15 mouse cellular contexts compared by ENCODE assay signal in the genomic region with DNA sequence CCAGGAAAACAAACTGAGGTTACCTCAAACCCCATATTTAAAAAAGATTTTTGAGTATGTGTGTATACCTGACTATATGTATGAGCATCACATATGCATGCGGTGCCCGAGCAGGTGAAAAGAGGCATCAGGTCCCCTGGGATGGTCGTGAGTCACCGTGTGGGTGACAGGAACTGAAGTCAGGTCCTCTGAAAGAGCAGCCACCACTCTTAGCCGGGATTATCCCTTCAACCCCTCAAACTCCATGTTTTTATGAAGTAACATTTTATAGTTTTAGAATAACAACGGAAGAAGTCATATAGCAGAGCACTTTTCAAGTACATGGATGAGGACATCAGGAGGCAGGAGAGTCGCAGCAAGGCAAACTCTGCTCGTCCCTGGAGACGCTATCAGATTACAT. TPM values are rescaled to one million over a fixed set of nuclear protein-coding genes. Genes with fewer than 3 reads are reported as not detected.
DNase-seq lines count a peak whose midpoint lies in the region; ATAC-seq and TF ChIP-seq lines count a peak whose summit lies in the region.
"Had no signal": no experiment of that assay in that cellular context is flagged by ENCODE, and none has a peak within 500 bp of the region (broad histone marks: within the 10 kb centered on the region; RNA-seq: fewer than 3 reads in every experiment).

No protein-coding gene starts in this region.

- WGBS in heart, embryonic 16.5 days, result 67% methylated on average over 9 of the region's 9 CpGs
- WGBS in midbrain, postnatal 0 days, result 79% methylated on average over 9 of the region's 9 CpGs

- H3K36me3 ChIP-seq in heart, embryonic 16.5 days (ENCODE audit: control insufficient read depth, insufficient read depth), result no peaks in the 10 kb centered on the region
- H3K36me3 ChIP-seq in megakaryocyte, embryonic 14.5 days (replicated peaks; ENCODE audit: low read length), result peaks cover 67% of the 10 kb centered on the region
- no peaks in the 10 kb centered on the region for H3K36me3 ChIP-seq in E14TG2a.4 (ENCODE audit: insufficient read depth, low read length)
- no peaks in the 10 kb centered on the region for H3K36me3 ChIP-seq in midbrain, postnatal 0 days (ENCODE audit: insufficient read depth, low read length)
- H3K36me3 ChIP-seq: embryonic facial prominence, embryonic 12.5 days; hindbrain, embryonic 12.5 days; limb, embryonic 13.5 days; midbrain, embryonic 15.5 days had no signal

- TF ChIP-seq POLR2A in bone marrow macrophage, adult 2 months (IDR thresholded peaks at IDR 0.05; ENCODE audit: borderline replicate concordance, low read depth, low read length), result no peak

- intact Hi-C loops in heart, postnatal 10 days (cut with DNase I), result no loop called here

- no peaks in the 10 kb centered on the region for H3K27me3 ChIP-seq in heart, embryonic 16.5 days (ENCODE audit: control insufficient read depth, insufficient read depth, low read length)
- H3K27me3 ChIP-seq in megakaryocyte, embryonic 14.5 days (replicated peaks), result no peaks in the 10 kb centered on the region
- H3K27me3 ChIP-seq in E14TG2a.4 (ENCODE audit: insufficient read depth, low read length), result peaks cover 17% of the 10 kb centered on the region
- H3K27me3 ChIP-seq in midbrain, postnatal 0 days (ENCODE audit: insufficient read depth, low read length), result no peaks in the 10 kb centered on the region
- H3K27me3 ChIP-seq: embryonic facial prominence, embryonic 12.5 days; hindbrain, embryonic 12.5 days; limb, embryonic 13.5 days; midbrain, embryonic 15.5 days had no signal

- no peak overlapping the region for H3K4me2 ChIP-seq in heart, embryonic 16.5 days (ENCODE audit: low read depth, low read length)
- no peak overlapping the region for H3K4me2 ChIP-seq in midbrain, postnatal 0 days (ENCODE audit: low read depth, low read length, poor library complexity, severe bottlenecking)
- H3K4me2 ChIP-seq: embryonic facial prominence, embryonic 12.5 days; hindbrain, embryonic 12.5 days; limb, embryonic 13.5 days; lung, embryonic 14.5 days; midbrain, embryonic 15.5 days had no signal

- peaks cover 8% of the 10 kb centered on the region for H3K4me1 ChIP-seq in heart, embryonic 16.5 days (ENCODE audit: control insufficient read depth, insufficient read depth, low read length)
- peaks cover 70% of the 10 kb centered on the region for H3K4me1 ChIP-seq in megakaryocyte, embryonic 14.5 days
- H3K4me1 ChIP-seq in E14TG2a.4 (replicated peaks; ENCODE audit: low read depth, low read length), result peaks cover 69% of the 10 kb centered on the region
- peaks cover 19% of the 10 kb centered on the region for H3K4me1 ChIP-seq in bone marrow macrophage, adult 2 months (ENCODE audit: control insufficient read depth, insufficient read depth, low read length)
- H3K4me1 ChIP-seq in midbrain, postnatal 0 days (ENCODE audit: insufficient read depth, low read length), result no peaks in the 10 kb centered on the region
- H3K4me1 ChIP-seq: hindbrain, embryonic 12.5 days; limb, embryonic 13.5 days; midbrain, embryonic 15.5 days had no signal

- TF ChIP-seq CTCF in E14TG2a.4 (conservative IDR thresholded peaks at IDR 0.05; ENCODE audit: low read length), result no peak
- no peak for TF ChIP-seq CTCF in bone marrow macrophage, adult 2 months (IDR thresholded peaks at IDR 0.05; ENCODE audit: low read depth, low read length)
- TF ChIP-seq CTCF in midbrain, postnatal 0 days (IDR thresholded peaks at IDR 0.05), result no peak

- no peak overlapping the region for H3K4me3 ChIP-seq in heart, embryonic 16.5 days (ENCODE audit: low read length)
- peak overlapping the region; percentile 23 for H3K4me3 ChIP-seq in megakaryocyte, embryonic 14.5 days (replicated peaks)
- peak overlapping the region; percentile 43; the same call in 1 of the 2 replicates for H3K4me3 ChIP-seq in E14TG2a.4 (replicated peaks; ENCODE audit: low read length)
- H3K4me3 ChIP-seq in bone marrow macrophage, adult 2 months (ENCODE audit: insufficient read depth, low read length), result no peak overlapping the region
- no peak overlapping the region for H3K4me3 ChIP-seq in midbrain, postnatal 0 days (ENCODE audit: low read depth, low read length)
- H3K4me3 ChIP-seq: embryonic facial prominence, embryonic 12.5 days; hindbrain, embryonic 12.5 days; limb, embryonic 13.5 days; midbrain, embryonic 15.5 days had no signal

- no peak for DNase-seq in heart, postnatal 10 days
- no peak for DNase-seq in ovary, adult 18-20 months (ENCODE audit: low spot score)
- DNase-seq in midbrain, postnatal 0 days (ENCODE audit: low spot score), result no peak
- DNase-seq: forebrain, postnatal 0 days had no signal

- H3K27ac ChIP-seq in heart, embryonic 16.5 days (ENCODE audit: low read length), result peak overlapping the region; percentile 18
- peak overlapping the region; percentile 38 for H3K27ac ChIP-seq in bone marrow macrophage, adult 2 months (ENCODE audit: insufficient read depth, low read depth, low read length)
- H3K27ac ChIP-seq in midbrain, postnatal 0 days (ENCODE audit: low read depth, low read length), result no peak overlapping the region
- H3K27ac ChIP-seq: embryonic facial prominence, embryonic 12.5 days; hindbrain, embryonic 12.5 days; limb, embryonic 13.5 days; liver, embryonic 14.5 days; midbrain, embryonic 15.5 days had no signal

- no peak for ATAC-seq in heart, embryonic 16.5 days (replicated peaks; ENCODE audit: extremely low read depth, insufficient read depth, low FRiP score)
- ATAC-seq in megakaryocyte, adult 5-6 weeks (ENCODE audit: poor library complexity, severe bottlenecking), result no peak
- ATAC-seq in midbrain, postnatal 0 days (ENCODE audit: low FRiP score), result no peak
- ATAC-seq: midbrain, embryonic 15.5 days had no signal

- no peaks in the 10 kb centered on the region for H3K9me3 ChIP-seq in heart, embryonic 16.5 days (replicated peaks; ENCODE audit: control insufficient read depth, low read length)
- 0 out of 2 replicates have a peak, but pooled peaks cover 3% of the 10 kb centered on the region for H3K9me3 ChIP-seq in megakaryocyte, embryonic 14.5 days
- H3K9me3 ChIP-seq in E14TG2a.4 (ENCODE audit: low read length), result no peaks in the 10 kb centered on the region; the same call in 1 of the 2 replicates
- no peaks in the 10 kb centered on the region for H3K9me3 ChIP-seq in midbrain, postnatal 0 days (ENCODE audit: low read length)
- H3K9me3 ChIP-seq: embryonic facial prominence, embryonic 12.5 days; hindbrain, embryonic 12.5 days; limb, embryonic 13.5 days; midbrain, embryonic 15.5 days had no signal

- H3K9ac ChIP-seq in heart, embryonic 16.5 days (ENCODE audit: low read length), result no peak overlapping the region
- H3K9ac ChIP-seq in midbrain, postnatal 0 days (replicated peaks; ENCODE audit: low read length, poor library complexity, severe bottlenecking), result no peak overlapping the region
- H3K9ac ChIP-seq: embryonic facial prominence, embryonic 12.5 days; forebrain, postnatal 0 days; hindbrain, embryonic 12.5 days; limb, embryonic 13.5 days; liver, embryonic 14.5 days; lung, embryonic 14.5 days; midbrain, embryonic 15.5 days had no signal

RNA-seq across cellular contexts. Expression of a gene that starts 12.3 kb away (rescaled TPM):
- polyA plus RNA-seq in heart, embryonic 16.5 days (2015; fragmentation: Nextera tagmentation; extraction: Ambion mirVana), result 6.5 and 7.1 TPM in 2 replicates
- 10 to 100 TPM; 17.0 to 20.1 TPM for total RNA-seq in heart, postnatal 10 days (2021)
- 15.8 and 22.7 TPM in 2 replicates for polyA plus RNA-seq in megakaryocyte, embryonic 14.5 days (2012; ENCODE audit: insufficient read depth, low replicate concordance)
- 27.6 and 31.7 TPM in 2 replicates for total RNA-seq in megakaryocyte, adult 5-6 weeks (2015)
- 42.2 and 52.9 TPM in 2 replicates for total RNA-seq in megakaryocyte, adult 5-6 weeks (2017)
- 34.7 and 35.8 TPM in 2 replicates for polyA plus RNA-seq in bone marrow macrophage, adult 2 months (2012; ENCODE audit: insufficient read depth, insufficient read length, missing spikeins)
- 5.2 and 7.3 TPM in 2 replicates for total RNA-seq in midbrain, postnatal 0 days (2014; rRNA removed)
- 2.7 and 3.8 TPM in 2 replicates for polyA plus RNA-seq in midbrain, postnatal 0 days (2015; fragmentation: Nextera tagmentation; extraction: Ambion mirVana)

Comparison
In these comparisons a context has a peak if more than half of its experiments do, and no peak if none do; other contexts are left out.
1. H3K4me3 ChIP-seq: peak in megakaryocyte, embryonic 14.5 days (single experiment) and E14TG2a.4 (single experiment); none in heart, embryonic 16.5 days (single experiment), bone marrow macrophage, adult 2 months (single experiment) and midbrain, postnatal 0 days (single experiment).